Mouse (Mus musculus): ENCODE measurements around the gene Scrt2. TPM values are rescaled to one million over a fixed set of nuclear protein-coding genes. Genes with fewer than 3 reads are reported as not detected.
"Not testable (repeated sequence)": the region's sequence is repeated elsewhere in the genome, so short reads cannot be mapped to it uniquely, and the experiment has no call there.

The Scrt2 gene
- total RNA-seq (2021) = under 1 TPM; 0.53 to 0.59 TPM
- long read RNA-seq, experiment 1 = 0 reads
- long read RNA-seq, experiment 2, partial matches to known transcripts = 1 of 1 reads
- long read RNA-seq, experiment 2, other reads (novel, unspliced or antisense) = 0 of 1 reads

DNA sequence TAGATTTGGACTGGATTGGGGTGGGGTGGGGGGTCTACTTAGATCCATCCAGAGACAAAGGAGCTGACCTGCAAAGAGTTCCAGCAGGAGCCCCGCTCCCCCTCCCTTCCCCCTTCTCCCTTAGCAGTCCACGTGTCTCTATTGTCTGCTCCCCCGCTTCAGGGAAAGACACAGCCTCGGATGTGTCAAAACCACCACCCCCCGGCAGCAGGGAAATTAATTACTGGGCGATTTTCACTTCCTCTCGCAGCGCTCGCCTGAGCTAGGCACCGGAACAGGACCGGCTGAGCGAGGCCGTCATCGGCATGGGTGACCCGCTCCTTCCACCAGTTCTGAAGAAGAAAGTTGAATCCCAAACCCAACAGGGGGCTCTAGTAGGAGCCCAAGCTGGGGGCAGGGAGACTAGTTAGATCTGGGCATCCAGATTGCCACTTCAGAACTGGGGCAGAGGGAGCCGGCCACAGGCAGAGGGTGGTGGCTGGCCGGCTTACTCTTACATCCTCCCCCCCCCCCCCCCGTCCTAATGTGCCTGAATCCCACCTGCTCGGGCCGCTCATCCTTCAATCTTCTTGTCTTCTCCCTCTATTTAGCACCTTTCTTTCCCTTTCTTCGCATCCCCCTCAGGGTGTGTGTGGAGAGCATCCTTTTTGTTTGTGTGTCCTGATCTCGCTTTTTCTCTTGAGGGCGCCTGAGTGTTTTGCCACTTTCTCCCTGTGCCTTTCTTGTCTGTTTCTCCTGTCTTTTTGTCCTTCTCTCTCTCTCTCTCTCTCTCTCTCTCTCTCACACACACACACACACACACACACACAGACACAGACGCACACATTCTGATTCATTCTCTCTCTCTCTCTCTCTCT, at the start of gene Scrt2:
Gene Scrt2, plus strand, starts transcription at position 845 of the 857 bp plus-strand sequence.
- DNase-seq (ENCODE audit: low spot score in 2 of 2) = no peak

DNA sequence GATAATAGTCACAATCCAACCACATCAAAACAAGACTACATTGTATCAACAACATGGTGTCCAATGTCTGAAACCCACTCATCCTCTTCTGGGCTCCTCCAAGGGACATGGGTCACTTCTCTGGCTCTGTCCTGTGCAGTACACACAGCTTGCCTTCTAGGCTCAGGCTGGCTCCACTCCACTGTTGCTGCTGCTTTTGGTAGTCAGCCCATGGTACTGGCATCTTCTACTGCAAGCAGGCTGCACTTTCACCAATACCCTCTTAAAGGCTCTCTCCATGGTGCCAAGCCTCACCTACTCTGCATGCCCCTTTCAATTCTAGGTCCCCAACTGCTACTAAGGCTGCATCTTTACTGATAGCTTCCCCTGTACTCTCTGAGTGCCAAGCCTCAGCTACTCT, 41.2 kb upstream of the Scrt2 start:
- DNase-seq (ENCODE audit: low spot score in 2 of 2) = no peak

DNA sequence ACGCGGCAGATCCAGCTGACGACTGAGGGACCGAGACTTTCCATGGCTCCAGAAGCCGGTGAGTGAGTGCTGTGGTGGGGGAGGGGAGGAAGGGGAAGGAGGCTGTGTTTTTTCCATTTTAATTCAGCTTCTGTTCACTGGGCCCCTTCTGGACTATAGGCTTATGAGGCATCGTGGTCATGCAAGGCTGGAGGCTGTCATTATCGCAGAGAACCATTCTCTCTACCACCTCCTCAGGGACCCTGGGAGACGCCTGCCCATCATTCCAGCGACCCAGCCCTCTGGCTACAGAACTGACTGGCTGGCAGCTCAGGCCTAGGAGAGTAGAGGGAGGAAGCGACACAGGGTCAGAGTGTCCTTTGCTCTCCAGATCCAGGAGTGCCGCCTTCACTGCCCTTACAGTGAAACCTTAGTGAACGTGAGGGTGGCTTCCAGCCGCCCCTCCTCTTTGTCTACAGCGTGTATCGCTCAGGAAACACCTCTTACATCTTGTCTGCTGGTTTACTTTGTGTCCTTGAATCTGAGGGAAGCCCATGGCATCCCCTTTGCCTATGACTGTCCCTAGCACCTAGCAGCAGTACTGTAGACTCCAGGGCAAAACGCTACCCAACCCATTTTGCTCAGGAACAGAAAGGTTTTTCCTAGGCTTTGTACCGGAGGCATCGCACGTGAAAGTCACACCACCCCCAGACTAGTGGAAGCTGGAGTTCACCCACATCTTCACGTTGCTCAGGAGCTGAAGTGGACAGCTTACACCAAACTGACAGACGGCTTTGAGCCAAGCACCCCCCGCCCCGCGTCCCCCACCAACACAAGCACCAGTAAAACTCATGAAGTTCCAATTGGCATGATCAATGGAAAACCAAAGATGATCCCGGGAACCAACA, 34.0 kb upstream of the Scrt2 start:
- no peak for DNase-seq (ENCODE audit: low spot score in 2 of 2)

DNA sequence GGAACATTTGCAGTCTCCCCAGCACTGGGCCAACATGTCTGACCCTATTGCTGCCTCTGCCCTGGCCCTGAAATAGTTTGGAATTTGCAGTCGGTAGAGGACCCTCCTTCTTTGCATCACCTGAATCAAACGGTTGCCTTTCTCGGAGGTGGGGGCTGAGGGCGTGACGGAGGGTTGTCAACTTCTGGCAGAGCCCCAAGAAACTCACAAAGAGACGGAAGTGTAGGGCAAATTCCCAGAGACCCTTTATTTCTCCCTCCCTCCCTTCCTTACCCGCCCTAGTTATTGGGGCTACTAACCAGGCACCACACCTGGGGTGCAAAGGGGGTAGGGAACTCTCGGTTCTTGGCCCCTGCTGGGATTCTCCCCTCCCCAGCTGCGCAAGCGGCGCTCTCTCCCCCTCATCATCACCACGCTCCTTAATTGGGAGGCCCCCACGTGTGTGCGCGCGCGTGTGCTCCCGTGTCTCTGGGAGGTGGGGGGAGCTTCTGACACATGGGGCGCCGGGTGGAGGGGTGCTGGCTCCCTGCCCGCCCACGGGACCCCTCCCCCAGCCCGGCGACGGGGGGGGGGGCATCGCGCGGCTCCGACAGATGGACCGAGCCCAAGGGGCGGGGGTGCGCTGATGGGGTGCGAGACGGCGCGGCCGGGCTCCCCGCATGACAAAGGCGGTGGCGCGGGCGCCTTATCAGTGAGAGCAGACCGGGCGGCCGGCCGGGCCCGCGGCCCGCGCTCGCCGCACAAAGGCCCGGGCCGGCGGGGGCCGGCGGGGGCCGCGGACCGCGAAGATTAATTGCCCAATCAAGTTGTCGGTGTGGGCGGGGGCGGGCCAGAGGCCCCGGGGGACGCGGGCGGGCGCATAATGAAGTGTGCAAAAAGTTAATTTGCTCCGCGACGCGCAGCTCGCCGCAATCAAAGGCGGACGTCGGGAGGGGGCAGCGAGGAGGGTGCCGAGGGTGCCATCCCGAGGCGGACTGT, 33.0 kb upstream of the Scrt2 start:
- DNase-seq (ENCODE audit: low spot score in 2 of 2) = no peak

DNA sequence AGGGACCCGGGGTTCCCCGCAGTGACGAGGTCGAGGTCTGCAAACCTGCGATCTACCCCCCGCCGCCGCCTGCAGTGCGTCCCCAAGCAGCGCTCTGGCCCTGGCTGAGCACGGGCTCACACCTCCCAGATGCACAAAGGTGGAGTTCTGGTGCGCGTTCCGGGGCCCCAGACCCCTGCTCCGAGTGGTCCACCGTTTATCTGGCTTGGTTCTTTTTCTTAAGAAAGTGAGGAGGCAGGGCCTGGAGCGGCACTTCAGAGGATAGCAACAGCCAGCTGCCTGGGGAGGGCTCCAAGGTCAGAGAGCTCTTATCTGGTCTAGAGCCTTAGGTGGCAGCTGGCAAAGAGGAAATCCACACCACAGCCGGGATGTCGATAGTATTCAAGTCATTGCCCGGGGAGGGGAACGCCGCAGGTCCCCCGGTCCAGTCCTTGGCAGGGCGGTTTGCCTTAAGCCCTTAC, 32.3 kb upstream of the Scrt2 start:
- no peak for DNase-seq (ENCODE audit: low spot score in 2 of 2)

DNA sequence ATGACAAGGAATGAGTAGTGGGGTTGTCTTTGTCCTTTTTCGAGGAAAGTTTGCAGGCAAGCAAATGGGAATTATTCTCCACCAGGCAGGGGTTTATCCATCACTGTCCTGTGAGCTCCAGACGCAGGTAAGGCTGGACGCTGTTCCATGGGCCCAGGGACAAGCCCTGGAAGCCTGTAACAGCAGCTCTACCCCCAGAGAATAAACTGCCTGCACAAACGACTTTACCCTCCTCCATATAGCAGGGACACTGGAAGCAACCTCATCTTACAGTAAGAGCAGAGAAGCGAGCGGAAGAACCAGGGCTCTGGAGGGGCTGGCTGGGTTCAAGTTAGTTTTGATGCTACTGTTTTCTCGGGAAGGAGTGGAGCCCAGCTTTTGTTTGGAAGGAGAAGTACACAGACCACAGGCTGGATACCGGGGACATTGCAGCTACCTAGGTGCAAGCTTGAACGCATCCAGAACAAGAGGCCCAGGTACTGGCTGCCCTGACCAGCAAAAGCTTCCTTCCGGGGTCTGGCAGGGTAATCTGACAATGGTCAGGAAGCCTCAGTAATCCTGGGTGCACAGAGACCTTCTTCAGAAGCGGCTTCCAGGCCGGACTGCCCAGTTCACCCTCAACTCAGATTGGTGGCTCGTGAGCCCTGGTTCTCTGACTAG, 31.6 kb upstream of the Scrt2 start:
- DNase-seq (ENCODE audit: low spot score in 2 of 2) = no peak

DNA sequence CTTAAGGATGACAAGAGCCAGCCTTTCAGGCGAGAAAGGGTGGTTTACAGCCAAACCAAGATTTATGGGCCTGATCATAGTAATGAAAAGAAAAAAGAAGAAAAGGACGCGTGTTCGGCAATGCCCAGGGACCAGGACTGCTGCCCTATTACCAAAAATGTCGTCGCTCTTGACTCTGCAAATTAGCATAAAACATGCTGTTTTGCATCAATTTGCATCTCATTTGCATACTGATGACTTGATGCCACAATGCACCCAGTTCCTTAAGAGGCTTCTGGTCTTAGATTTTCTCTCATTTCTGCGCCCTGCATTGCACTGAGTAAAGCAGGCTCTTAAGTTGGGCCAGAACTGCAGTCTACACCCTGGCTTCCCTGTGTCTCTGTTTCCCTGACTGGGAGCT, 31.0 kb upstream of the Scrt2 start:
- no peak for DNase-seq (ENCODE audit: low spot score in 2 of 2)

DNA sequence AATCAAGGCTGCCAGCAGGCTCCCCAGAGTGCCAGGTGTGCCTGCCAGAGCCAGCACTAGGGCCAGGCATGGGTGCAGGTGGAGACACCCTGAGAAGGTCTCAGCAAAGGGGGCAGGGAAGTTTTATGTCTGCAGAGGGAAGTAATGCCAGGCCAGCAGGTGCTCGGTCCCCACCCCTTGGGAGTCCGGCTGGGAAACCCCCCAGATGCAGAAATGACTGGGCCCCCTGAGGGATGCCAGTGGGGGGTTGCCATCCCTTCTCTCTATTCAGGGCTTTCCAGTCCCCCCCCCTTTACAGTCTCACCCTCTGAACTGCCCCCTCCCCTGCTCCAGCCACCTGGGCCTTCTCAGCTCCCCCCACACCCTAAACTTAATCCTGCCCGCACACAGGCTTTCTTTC, 29.3 kb upstream of the Scrt2 start:
- DNase-seq (ENCODE audit: low spot score in 2 of 2) = no peak

DNA sequence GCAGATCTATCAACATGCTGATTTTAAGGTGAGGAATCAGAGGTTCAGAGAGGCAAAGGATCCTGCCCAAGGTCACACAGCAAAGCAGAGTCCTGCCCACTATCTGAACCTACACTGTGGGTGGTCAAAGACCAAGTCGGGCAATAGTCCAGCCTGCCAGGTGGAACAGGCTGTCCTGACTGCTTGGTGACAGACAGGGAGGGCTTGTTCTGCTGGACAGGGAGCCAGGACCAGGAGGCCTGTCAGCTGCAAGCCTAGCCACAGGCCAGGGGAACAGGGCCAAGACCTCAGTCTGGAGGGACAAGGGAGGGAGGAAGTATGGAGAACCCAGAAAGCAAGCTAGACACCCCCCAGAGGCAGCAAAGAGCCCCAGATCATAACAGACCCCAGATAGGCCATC, 25.9 kb upstream of the Scrt2 start:
- no peak for DNase-seq (ENCODE audit: low spot score in 2 of 2)

DNA sequence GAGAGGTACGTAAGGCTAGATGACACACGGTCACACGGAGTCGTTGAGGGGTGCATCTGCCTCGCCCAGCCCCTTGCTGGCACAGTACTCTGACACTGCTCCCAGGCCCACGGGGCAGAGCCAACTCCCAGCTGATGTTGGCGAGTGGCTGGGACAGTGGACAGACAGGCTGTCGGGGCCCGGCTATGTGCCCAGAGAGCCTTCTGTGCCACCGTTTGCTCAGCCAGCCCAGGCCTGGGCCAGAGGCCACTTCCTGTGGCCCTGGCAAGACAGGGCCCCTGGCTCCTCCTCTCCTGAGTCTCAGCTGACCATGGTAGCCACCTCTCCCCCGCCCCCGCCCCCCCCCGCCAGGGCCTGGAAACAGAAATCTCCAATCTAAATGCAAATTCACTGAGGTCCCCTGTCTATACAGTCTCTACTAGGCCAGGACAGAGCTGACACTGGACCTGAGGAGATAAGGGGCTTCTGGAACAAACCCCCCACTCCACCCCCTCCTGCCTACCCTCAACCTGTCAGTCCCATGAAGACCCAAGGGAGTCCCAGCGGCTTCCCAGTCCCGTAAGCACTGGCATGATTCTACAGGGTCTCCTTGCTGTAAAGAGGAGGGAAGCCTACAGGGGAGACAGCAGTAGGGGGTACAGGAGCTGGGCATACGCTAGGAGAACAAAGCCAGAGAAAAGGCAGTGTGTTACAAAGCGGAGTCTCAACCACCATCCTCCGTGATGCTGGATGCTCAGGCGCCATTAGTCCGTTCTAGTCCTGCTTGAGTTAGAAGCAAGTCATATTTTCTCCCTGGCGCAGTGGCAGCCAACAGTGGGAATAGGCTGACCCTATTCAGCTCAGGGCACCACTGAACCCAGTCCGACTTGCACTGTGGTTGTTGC, 24.7 kb upstream of the Scrt2 start:
- no peak for DNase-seq (ENCODE audit: low spot score in 2 of 2)

DNA sequence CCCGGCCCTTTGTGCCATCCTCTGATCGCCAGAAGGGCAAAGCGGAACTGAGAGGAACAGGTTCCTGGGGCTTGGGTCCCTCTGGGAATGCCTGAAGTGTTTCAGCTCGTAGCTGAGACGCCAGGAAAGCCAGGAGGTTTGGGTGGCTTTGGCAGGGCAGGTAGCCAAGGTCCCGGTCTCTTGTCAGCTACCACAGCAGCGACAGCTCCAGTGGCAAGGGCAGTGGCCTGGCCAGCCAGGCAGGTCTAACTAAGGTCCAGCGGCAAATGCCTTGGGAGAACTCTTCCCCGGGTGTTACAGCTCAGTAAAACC, 24.1 kb upstream of the Scrt2 start:
- DNase-seq (ENCODE audit: low spot score in 2 of 2) = no peak

DNA sequence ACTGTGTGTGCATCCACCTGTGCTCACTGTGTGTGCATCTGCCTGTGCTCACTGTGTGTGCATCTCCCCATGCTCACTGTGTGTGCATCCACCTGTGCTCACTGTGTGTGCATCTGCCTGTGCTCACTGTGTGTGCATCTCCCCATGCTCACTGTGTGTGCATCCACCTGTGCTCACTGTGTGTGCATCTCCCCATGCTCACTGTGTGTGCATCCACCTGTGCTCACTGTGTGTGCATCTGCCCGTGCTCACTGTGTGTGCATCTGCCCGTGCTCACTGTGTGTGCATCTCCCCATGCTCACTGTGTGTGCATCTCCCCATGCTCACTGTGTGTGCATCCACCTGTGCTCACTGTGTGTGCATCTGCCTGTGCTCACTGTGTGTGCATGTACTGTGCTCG, 18.5 kb upstream of the Scrt2 start:
- not testable (repeated sequence) for DNase-seq (ENCODE audit: low spot score in 2 of 2)

DNA sequence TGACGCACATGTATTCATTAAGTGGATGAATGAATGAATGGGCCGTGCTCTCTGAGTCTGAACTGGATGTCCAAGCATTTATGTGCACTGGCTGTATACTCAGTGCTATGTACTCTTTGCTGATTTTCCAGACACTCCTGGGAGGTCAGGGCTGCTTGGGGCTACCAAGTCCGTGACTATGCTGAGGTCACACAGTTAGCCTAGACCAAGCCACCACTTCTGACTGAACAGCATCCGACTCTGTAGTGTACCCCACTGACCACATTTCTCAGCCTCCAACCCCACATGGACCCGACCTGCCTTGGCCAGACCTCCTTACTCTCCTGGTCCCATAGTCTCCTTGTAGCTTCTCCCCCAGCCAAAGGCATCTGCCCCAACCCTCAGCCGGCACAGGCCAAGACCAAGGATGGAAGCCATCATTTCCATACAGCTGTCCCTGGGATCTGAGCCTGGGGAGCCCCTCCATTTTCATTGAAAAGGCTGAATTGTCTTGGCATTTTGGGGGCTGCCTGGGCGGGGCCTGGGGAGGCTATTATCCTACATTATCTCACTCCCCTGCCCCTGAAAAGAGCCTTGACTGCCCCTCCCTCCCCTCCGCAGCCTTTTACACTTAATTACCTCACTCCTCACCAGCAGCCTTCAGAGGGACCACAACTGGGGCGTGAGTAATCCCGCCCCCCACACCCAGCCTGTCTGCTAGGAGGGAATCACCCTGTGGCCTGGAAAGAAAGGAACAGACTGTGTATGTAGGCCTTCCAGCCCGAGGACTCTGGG, 12.5 kb upstream of the Scrt2 start:
- no peak for DNase-seq (ENCODE audit: low spot score in 2 of 2)

DNA sequence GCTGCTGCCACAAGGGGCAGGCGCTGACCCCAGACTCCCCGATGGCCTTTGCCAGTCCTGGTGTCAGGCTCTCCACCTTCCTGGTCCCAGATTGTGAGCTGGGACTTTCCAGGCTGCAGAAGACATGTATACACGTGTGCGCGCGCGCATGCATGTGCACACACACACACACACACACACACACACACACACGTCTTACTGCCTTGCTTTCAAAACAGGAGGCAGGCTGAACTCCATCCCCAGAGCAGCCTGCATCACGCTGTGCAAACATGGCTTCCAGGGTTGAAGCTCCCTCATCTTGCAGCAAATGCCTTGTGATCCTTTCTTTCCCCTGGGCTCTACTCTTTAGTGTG, 11.9 kb upstream of the Scrt2 start:
- DNase-seq (ENCODE audit: low spot score in 2 of 2) = no peak

DNA sequence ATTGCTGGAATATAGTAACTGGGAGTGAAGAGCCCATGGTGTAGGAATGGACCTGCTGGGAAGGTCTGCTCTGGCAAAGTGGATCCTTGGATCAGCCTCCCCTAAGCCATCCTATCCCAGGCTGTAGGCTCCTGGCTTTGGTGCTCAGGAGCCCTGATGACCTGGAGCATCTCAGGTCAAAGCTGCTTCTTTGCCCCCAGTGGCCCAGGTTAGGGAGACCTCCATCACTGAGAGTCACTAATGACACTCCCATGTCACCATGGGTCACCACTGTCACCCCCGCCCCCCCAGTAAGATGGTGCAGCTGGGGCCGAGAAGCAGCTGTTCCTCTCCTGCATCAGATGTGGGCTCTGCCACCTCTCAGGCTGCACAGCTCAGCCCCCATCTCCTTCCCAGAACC, 11.4 kb upstream of the Scrt2 start:
- no peak for DNase-seq (ENCODE audit: low spot score in 2 of 2)

DNA sequence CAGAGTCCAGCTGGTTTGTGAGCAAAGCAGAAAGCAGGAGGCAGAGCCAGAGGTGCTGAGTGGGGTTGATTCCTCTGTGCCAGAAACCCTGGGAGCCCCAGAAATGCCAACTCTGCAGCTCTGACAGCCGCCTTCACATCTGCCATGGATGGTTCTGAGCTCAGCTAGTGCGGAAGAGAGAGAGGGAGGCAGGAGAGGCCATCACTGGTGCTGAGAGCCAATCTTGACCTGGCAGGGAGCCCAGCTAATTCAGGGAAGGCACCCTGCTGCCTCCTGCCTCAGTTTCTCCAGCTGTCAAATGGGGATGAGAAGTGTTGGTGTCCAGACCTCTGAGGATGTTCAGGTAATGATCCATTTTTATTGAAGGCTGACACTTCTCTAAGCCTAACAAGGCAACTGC, 6.8 kb upstream of the Scrt2 start:
- no peak for DNase-seq (ENCODE audit: low spot score in 2 of 2)

DNA sequence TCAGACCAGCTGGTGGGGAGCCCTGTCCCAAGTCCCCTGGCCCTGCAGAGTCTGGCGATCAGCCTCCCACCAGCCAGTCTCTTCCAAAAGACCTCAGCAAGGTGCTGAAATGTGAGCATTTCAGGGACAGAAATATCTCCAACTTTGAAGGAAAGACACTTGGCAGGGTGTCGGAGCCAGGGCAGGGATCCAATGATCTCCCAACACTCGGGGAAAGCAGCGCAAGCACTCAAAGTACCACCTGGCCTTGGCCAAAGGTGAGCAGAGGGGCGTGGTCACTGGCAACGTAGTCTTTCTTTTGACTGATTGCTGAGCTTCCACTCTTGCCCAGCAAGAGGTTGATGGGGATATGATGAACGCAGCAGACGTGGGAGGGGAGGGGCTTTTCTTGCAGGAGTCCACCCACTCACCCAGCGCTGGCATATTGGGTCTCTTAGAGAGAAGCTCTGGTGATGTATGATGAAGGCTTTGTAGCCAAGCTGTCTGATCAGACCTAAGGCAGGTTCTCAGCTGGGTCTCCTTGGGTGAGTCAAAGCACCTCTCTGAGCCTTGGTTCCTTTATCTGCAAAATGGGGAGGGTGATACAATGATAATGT, 5.9 kb upstream of the Scrt2 start:
- DNase-seq (ENCODE audit: low spot score in 2 of 2) = no peak

DNA sequence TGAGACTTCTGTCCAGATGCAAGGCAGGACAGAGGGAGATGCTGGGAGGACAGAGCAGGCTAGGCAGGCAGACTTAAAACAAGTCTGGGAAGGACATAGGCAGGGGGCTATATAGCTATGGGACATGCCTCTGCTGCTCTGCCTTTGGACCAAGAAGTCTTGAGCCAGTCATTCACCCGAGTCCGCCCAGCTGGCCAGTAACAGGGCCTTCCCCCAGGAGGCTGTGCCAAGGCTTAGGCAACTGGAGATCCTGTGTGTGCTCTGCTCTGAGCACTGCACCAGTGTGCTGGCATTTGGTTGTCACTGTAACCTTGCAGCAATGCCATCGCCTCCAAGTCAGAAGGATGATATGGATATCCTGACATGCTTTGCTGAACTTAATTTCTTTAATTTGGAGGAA, 4.0 kb upstream of the Scrt2 start:
- no peak for DNase-seq (ENCODE audit: low spot score in 2 of 2)

Measured in adrenal gland, postnatal 4 days (tissue).